Mouse (Mus musculus) embryonic facial prominence, embryonic 11.5 days (tissue): ENCODE results near the gene Mbd3. TPM values are rescaled to one million over a fixed set of nuclear protein-coding genes. Genes with fewer than 3 reads are reported as not detected.

Experiments
- ATAC-seq: fragments of 200-750 bp; cut with Nextera tagmentation; replicated peaks from 2 replicates; pipeline ENCODE4 v1.8.0; 2017; ENCODE audit warnings: low read depth; ENCODE audit not compliant: insufficient number of reproducible peaks, low FRiP score, low TSS enrichment
- DNase-seq: peaks from one replicate; pipeline ENCODE4 v3.0.0-alpha.2; 2015; ENCODE audit warnings: low spot score
- H3K27ac ChIP-seq: fragments of 300-500 bp; sonication (generic); replicated peaks from 2 replicates; pipeline ENCODE4 v1.5.1; 2014; ENCODE audit warnings: mild to moderate bottlenecking, low read depth, low read length, control low read depth
- H3K27me3 ChIP-seq: fragments of 300-500 bp; sonication (generic); 2 replicates; pipeline ENCODE4 v1.6.1; 2014; ENCODE audit warnings: mild to moderate bottlenecking, low read length, moderate library complexity, mixed read lengths; ENCODE audit not compliant: control insufficient read depth, insufficient read depth
- H3K36me3 ChIP-seq: fragments of 300-500 bp; sonication (generic); replicated peaks from 2 replicates; pipeline ENCODE4 v1.6.1; 2014; ENCODE audit warnings: low read depth, mild to moderate bottlenecking, low read length, moderate library complexity, mixed read lengths; ENCODE audit not compliant: control insufficient read depth, insufficient read depth
- H3K4me1 ChIP-seq: fragments of 300-500 bp; sonication (generic); 2 replicates; pipeline ENCODE4 v1.6.1; 2014; ENCODE audit warnings: low read length, mixed read lengths; ENCODE audit not compliant: control insufficient read depth, insufficient read depth
- H3K4me2 ChIP-seq: fragments of 300-500 bp; sonication (generic); 2 replicates; pipeline ENCODE4 v1.6.1; 2014; ENCODE audit warnings: low read depth, mild to moderate bottlenecking, control low read depth, low read length, moderate library complexity
- H3K4me3 ChIP-seq: fragments of 300-500 bp; sonication (generic); 2 replicates; pipeline ENCODE4 v1.5.1; 2014; ENCODE audit warnings: low read depth, low read length, control low read depth
- H3K9ac ChIP-seq: fragments of 300-500 bp; sonication (generic); replicated peaks from 2 replicates; pipeline ENCODE4 v1.6.1; 2014; ENCODE audit warnings: mild to moderate bottlenecking, control low read depth, low read length
- H3K9me3 ChIP-seq: fragments of 300-500 bp; sonication (generic); replicated peaks from 2 replicates; pipeline ENCODE4 v1.6.1; 2016; ENCODE audit warnings: mild to moderate bottlenecking, low read length, inconsistent platforms, mixed read lengths; ENCODE audit not compliant: control insufficient read depth
- WGBS: fragments of 180-500 bp; shearing (Covaris S2); extraction: QIAGEN DNeasy Blood & Tissue Kit; methylation state at CpG from one replicate; pipeline ENCODE4 v1.1.7; 2014; 5-methylcytosine and 5-hydroxymethylcytosine counted together
- polyA plus RNA-seq: library from polyadenylated mRNA; unstranded; fragments of >200 nt; fragmentation: Nextera tagmentation; extraction: Ambion mirVana; gene quantifications from 2 replicates; pipeline ENCODE4 v1.2.1, GENCODE M21; 2014

Mbd3 gene
- polyA plus RNA-seq, 1 experiment from 2014 or later, result 241 TPM

- H3K36me3 ChIP-seq, result peaks cover 25% of the 10 kb centered on the region
- peaks cover 18% of the 10 kb centered on the region for H3K4me1 ChIP-seq
- no peaks in the 10 kb centered on the region for H3K9me3 ChIP-seq
- no peak overlapping the region; the same call in 1 of the 2 replicates for H3K4me3 ChIP-seq
- H3K4me2 ChIP-seq, result no peak overlapping the region
- ATAC-seq, result no peak
- WGBS, result 34% methylated on average over 2 of the region's 2 CpGs
- DNase-seq, result no peak
- no peaks in the 10 kb centered on the region for H3K27me3 ChIP-seq
- peak overlapping the region; percentile 97; the same call in 1 of the 2 replicates for H3K9ac ChIP-seq
- no peak overlapping the region for H3K27ac ChIP-seq
Observed at GRCm38 (mm10) chr10:80388731-80389130, 10.6 kb downstream of the Mbd3 start.

DNA sequence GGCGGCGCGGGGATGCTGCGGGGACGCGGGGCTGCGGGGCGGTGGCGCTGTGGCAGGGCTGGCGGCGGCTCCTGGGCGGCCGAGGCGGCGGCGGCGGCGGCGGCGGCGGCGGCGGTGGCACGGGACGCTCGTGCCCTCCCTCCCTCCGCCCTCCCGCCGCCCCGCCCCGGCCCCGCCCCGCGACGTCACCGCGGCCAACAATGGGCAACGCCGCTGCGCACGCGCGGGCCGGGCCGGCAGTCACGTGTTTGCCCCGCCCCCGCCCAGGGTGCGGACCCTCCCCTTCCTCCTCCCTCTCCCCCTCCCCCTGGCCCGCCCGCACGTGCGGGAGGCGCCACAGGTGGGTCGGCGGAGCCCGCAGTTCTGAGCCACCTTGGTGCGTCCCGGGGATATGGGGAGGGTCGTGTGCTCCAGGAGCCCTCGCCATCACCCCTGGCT lies 11.8 kb downstream of the Mbd3 start, which contains the start of gene Mex3d:
TSS of gene Mex3d (minus strand) at position 138 of the 438 bp plus-strand sequence.
- H3K9me3 ChIP-seq, result no peaks in the 10 kb centered on the region
- ATAC-seq, result peak; percentile 29; the same call in 1 of the 2 replicates
- H3K36me3 ChIP-seq, result peaks cover 17% of the 10 kb centered on the region
- no peaks in the 10 kb centered on the region for H3K27me3 ChIP-seq
- H3K4me1 ChIP-seq, result peaks cover 18% of the 10 kb centered on the region
- H3K4me2 ChIP-seq, result peak within 1 kb of the TSS; percentile 93
- WGBS, result 0% methylated on average over 24 of the region's 61 CpGs
- DNase-seq, result peak; percentile 91
- peak within 1 kb of the TSS; percentile 78 for H3K27ac ChIP-seq
- peak within 1 kb of the TSS; percentile 99 for H3K4me3 ChIP-seq
- peak within 1 kb of the TSS; percentile 97 for H3K9ac ChIP-seq

DNA sequence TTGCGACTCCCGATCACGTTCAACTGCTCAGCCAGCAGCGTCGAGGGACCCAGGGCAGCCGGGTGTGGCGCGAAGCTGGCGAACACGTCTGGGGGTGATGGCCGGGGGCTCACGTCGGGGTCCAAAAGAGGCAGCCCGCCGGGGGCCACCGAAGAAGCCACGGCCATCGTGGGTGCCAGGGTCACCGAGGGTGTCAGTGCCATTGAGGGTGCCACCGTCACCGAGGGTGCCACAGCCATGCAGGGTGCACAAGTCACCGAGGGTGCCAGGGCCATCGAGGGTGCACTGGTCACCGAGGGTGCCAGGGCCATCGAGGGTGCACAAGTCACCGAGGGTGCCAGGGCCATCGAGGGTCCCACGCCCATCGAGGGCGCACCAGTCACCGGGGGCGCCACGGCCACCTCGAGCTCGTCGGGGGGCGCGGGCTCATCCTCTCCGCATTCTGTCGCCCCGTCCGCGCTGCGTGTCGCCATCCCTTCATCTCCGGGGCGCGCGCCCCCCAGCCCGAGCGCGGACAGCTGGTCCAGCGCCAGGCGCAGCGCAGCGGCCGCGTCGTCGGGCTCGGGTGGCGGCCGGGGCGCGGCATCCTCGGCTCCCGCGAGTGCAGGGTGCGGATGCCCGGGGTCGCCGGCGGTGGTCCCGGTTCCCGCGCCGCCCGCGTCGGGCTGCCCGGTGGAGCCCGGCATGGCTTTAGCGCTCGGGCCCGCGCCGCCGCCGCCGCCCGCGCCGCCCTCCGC lies 12.4 kb downstream of the Mbd3 start:
- Histone ChIP-seq H3K4me1 (peaks cover 18% of the 10 kb centered on the region), H3K27ac (peak overlapping the region; percentile 78), H3K4me2 (peak overlapping the region; percentile 93), H3K27me3 (no peaks in the 10 kb centered on the region), H3K9ac (peak overlapping the region; percentile 97), H3K9me3 (no peaks in the 10 kb centered on the region), H3K4me3 (peak overlapping the region; percentile 99), H3K36me3 (peaks cover 11% of the 10 kb centered on the region)
- WGBS, result 0% methylated on average over 66 of the region's 94 CpGs
- peak; percentile 26 for DNase-seq
- no peak for ATAC-seq

DNA sequence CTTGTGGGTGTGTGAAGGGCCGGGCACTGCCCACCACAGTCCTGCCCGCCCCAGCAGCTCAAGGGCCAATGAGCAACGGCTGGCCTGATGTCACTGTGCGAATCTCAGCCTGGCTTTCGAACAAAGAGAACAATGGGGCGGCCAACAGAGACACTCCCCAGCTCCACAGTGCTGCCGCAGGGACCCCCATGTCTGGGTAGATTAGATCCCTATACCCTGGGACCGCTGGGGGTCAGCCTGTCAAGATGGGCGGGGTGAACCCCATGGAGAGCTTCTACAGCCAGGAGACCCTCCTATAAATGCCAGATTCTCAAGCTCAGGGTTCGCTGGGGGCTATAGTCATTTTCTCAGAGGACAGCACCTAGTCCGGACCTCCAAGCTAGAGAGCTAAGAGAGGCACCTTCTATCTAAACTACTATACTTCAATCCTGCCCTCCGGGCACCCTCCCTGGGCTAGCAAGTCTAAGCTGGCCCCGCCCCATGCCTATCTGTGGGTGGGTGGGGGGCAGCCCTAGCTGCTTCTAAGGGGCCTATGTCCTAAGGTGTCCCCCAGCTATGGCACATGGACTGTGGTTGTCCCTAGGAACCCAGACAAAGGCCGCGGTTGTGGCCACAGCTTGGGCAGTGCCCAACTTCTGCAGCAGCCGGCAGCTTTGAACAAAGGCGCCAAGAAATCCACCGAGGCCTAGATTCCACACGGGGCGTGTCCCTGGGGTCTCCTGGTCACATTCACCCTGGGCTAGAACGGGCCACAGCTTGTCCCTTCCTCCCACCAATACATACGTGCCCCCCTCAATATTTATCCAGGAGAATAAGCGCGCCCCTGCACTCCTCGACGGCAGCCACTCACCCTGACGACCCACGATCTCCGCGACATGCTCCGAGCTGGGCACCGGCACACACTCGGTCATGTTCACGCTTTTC lies 13.3 kb downstream of the Mbd3 start:
- Histone ChIP-seq H3K27ac (peak overlapping the region; percentile 78), H3K9ac (peak overlapping the region; percentile 97), H3K4me2 (peak overlapping the region; percentile 93), H3K9me3 (no peaks in the 10 kb centered on the region), H3K36me3 (peaks cover 18% of the 10 kb centered on the region), H3K4me3 (peak overlapping the region; percentile 99), H3K4me1 (peaks cover 18% of the 10 kb centered on the region), H3K27me3 (no peaks in the 10 kb centered on the region)
- under 1% methylated on average over 34 of the region's 34 CpGs for WGBS
- peak; percentile 65 for ATAC-seq
- peak; percentile 82 for DNase-seq

DNA sequence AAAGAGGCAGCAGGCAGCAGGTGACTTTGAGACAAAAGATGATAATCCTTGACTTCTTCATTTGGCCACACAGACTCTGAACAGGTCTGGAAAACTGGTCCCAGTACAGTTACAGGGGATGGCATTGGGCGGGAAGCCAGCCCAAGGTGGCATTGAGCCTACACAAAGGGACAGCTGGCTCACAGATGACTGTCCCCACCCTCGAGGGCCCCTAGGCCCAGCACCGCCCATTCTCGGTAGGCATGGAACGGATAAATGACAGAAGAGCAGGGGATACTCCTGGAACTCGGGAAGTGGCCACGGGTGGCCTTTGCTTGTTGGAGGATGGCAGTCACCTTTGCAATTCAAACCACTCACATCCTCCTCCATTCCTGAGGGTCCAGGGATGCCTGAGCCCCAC lies 14.0 kb downstream of the Mbd3 start:
- no peak for DNase-seq
- peaks cover 21% of the 10 kb centered on the region for H3K36me3 ChIP-seq
- 18% methylated on average over 7 of the region's 7 CpGs for WGBS

DNA sequence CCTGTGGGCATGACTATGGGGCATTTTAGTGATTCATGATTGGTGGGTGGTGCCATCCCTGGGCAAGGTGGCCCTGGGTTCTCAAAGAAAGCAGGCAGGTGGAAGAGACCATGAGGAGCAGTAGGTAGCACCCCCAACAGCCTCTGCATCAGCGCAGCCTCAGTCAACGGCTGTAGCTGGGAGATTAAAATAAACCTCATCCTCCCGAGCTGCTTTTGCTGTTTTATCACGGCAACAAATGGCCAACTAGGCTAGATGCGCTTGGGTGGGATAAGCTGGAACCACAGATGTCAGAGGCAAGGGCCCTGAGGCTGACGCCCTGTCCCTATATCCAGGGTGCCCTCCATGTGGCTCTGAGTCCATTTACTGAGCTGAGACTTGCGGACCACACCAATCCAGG lies 14.6 kb downstream of the Mbd3 start:
- H3K4me1 ChIP-seq, result peaks cover 18% of the 10 kb centered on the region
- peak overlapping the region; percentile 93 for H3K4me2 ChIP-seq

More for the DNA sequence above, 14.0 kb downstream of the Mbd3 start:
- Histone ChIP-seq H3K4me2 (peak overlapping the region; percentile 93), H3K27ac (peak overlapping the region; percentile 78; the same call in 1 of the 2 replicates), H3K9ac (peak overlapping the region; percentile 97), H3K9me3 (no peaks in the 10 kb centered on the region), H3K4me1 (peaks cover 18% of the 10 kb centered on the region), H3K4me3 (peak overlapping the region; percentile 99), H3K27me3 (no peaks in the 10 kb centered on the region)
- ATAC-seq, result no peak

DNA sequence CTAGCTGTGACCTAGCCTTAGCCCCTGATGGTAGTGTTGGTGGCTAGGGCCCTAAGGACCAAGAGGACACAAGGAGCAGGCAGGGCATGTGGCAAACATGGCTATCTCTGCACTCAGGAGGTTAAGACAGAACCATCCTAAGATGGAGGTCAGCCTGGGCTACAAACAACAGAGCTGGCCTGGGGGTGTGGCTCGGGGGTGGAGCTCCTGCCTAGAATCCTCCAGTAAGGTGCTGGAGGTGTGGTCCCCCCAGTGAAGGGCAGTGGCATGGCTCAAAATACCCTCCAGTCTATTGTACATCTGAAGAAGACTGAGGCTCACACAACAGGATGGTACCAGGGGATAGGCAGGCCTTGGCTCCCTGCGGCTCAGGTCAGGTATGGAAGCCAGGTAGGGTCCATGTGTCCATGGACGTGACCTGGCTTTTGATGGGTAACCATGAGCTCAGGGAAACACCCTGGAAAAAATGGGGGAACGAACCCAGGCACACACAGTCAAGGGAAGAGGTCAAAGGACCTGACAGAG lies 15.2 kb downstream of the Mbd3 start:
- Histone ChIP-seq H3K27me3 (no peaks in the 10 kb centered on the region), H3K4me3 (peak overlapping the region; percentile 99), H3K27ac (no peak overlapping the region), H3K36me3 (peaks cover 22% of the 10 kb centered on the region), H3K4me2 (peak overlapping the region; percentile 93), H3K9me3 (no peaks in the 10 kb centered on the region), H3K4me1 (peaks cover 18% of the 10 kb centered on the region), H3K9ac (0 out of 2 replicates have a peak overlapping the region, but pooled peaks have one; percentile 13)
- ATAC-seq (no peak), DNase-seq (no peak)
- 91% methylated on average over 4 of the region's 4 CpGs for WGBS

More for the DNA sequence above, 14.6 kb downstream of the Mbd3 start:
- no peak for DNase-seq
- Histone ChIP-seq H3K27me3 (no peaks in the 10 kb centered on the region), H3K27ac (no peak overlapping the region), H3K9me3 (no peaks in the 10 kb centered on the region), H3K36me3 (peaks cover 22% of the 10 kb centered on the region), H3K9ac (peak overlapping the region; percentile 97), H3K4me3 (peak overlapping the region; percentile 99)
- no peak for ATAC-seq
- WGBS, result 84% methylated on average over 7 of the region's 7 CpGs
